Mouse (Mus musculus) forebrain, embryonic 10.5 days (tissue): ENCODE results near the gene Rhob. TPM values are rescaled to one million over a fixed set of nuclear protein-coding genes. Genes with fewer than 3 reads are reported as not detected.
A peak's percentile ranks its signal among the peaks of the same experiment; 100 is the strongest.
"Not testable (repeated sequence)": the region's sequence is repeated elsewhere in the genome, so short reads cannot be mapped to it uniquely, and the experiment has no call there.

Experiments used
- DNase-seq: peaks from one replicate; pipeline ENCODE4 v3.0.0-alpha.2; 2017; ENCODE audit warnings: low spot score; ENCODE audit errors: extremely low spot score
- H3K27ac ChIP-seq: fragments of 300-500 bp; sonication (generic); 2 replicates; pipeline ENCODE4 v1.5.1; 2016; ENCODE audit warnings: mild to moderate bottlenecking
- H3K27me3 ChIP-seq: fragments of 300-500 bp; sonication (generic); 2 replicates; pipeline ENCODE4 v1.6.1; 2016; ENCODE audit warnings: mild to moderate bottlenecking; ENCODE audit not compliant: poor library complexity, severe bottlenecking
- H3K36me3 ChIP-seq: fragments of 300-500 bp; sonication (generic); replicated peaks from 2 replicates; pipeline ENCODE4 v1.6.1; 2016; ENCODE audit warnings: mild to moderate bottlenecking, moderate library complexity
- H3K4me1 ChIP-seq: fragments of 300-500 bp; sonication (generic); 2 replicates; pipeline ENCODE4 v1.6.1; 2016
- H3K4me3 ChIP-seq: fragments of 300-500 bp; sonication (generic); 2 replicates; pipeline ENCODE4 v1.5.1; 2016; ENCODE audit warnings: mild to moderate bottlenecking, moderate library complexity
- H3K9me3 ChIP-seq: fragments of 300-500 bp; sonication (generic); 2 replicates; pipeline ENCODE4 v1.6.1; 2016; ENCODE audit warnings: mild to moderate bottlenecking, moderate library complexity
- WGBS: fragments of 180-500 bp; shearing (Covaris S2); methylation state at CpG from one replicate; pipeline ENCODE4 v1.1.7; 2016; 5-methylcytosine and 5-hydroxymethylcytosine counted together
- polyA plus RNA-seq: library from polyadenylated mRNA; unstranded; fragments of >200 nt; fragmentation: Nextera tagmentation; extraction: Ambion mirVana; gene quantifications from 2 replicates; pipeline ENCODE4 v1.2.1, GENCODE M21; 2016

The Rhob gene
- polyA plus RNA-seq, 1 experiment from 2014 or later, result 27.1 TPM

DNA sequence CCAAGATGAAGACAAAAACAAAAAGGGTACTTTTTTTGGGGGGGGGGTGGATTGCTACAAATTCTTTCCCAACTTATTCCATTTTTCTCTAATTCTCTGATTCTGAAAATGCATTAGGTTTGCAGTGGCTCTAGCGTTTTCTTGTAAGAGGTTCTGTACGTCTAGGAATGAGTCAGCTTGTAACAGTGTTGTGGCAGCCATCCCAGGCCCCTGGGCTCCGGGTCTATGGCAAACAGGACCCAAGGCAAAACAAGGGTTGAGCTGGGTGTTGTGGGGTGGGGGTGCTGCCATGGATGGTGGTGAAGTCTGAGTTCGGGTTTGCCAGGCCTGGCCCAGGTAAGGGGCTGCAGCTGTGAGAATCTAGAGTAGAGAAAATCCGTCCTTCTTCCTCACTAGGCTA, 37.3 kb downstream of the Rhob start:
- no peaks in the 10 kb centered on the region for H3K9me3 ChIP-seq
- no peak for DNase-seq
- H3K4me1 ChIP-seq, result peaks cover 15% of the 10 kb centered on the region
- no peak overlapping the region for H3K27ac ChIP-seq
- WGBS, result 90% methylated on average over 5 of the region's 5 CpGs
- no peaks in the 10 kb centered on the region for H3K27me3 ChIP-seq
- H3K36me3 ChIP-seq, result no peaks in the 10 kb centered on the region
- H3K4me3 ChIP-seq, result no peak overlapping the region

DNA sequence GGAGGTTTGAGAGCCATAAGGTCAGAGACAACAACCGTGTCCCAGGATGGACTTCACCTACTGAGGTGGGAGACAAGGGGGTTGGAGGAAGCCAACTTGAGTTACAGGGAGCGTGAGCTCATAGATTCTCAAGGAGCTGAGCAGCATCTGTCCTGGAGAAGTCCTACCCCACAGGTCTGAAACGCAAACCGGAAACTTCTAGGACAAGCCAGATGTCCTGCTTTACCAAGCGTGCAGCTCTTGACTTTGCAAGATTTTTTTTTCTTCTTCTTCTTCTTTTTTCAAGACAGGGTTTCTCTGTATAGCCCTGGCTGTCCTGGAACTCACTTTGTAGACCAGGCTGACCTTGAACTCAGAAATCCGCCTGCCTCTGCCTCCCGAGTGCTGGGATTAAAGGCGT, 38.2 kb downstream of the Rhob start:
- not testable (repeated sequence) for H3K27ac ChIP-seq, H3K27me3 ChIP-seq, H3K9me3 ChIP-seq, H3K36me3 ChIP-seq, DNase-seq, H3K4me3 ChIP-seq
- 93% methylated on average over 8 of the region's 8 CpGs for WGBS
- H3K4me1 ChIP-seq, result peaks cover 16% of the 10 kb centered on the region

DNA sequence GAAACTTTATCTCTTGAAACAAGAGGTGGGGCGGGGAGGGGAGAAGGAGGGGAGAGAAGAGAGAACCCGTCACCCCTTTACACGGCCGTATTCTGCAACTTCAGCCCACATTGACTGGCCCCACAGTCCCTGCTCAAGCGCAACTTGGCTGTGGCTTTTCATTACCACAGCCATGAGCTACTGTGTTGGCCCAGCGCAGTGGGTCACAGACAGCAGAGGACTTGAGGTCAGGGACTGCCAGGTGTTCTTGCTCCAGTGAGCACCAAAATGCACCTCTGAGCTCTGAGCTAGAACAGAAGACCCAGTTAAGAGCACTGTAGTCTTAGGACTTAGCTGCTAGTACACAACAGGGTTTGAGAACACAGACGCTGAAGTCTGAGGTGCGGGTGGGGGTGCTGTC, 41.4 kb downstream of the Rhob start:
- 91% methylated on average over 8 of the region's 8 CpGs for WGBS
- H3K27me3 ChIP-seq, result no peaks in the 10 kb centered on the region
- no peaks in the 10 kb centered on the region for H3K36me3 ChIP-seq
- no peak for DNase-seq
- peaks cover 7% of the 10 kb centered on the region; the same call in 1 of the 2 replicates for H3K4me1 ChIP-seq
- no peaks in the 10 kb centered on the region for H3K9me3 ChIP-seq
- no peak overlapping the region for H3K27ac ChIP-seq
- H3K4me3 ChIP-seq, result no peak overlapping the region

DNA sequence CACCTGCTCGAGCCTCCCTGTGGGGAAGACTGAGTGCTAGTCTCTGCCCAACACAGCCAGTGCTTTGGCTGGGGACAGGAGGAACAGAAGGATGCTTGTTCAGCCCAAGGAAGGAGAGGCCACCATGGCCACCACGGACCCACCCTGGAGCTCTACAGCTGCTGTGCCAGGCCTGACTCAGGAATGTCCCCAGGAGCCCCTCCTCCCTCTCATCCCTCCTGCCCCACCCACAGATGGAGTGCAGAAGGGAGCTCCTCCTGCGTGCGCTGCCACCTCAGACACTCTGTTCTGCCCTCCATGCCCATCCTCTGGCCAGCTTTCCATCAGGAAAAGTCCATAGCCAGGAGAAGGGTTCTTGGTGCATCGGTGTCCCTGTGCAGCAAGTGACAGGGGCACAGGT, 42.8 kb downstream of the Rhob start:
- 67% methylated on average over 5 of the region's 5 CpGs for WGBS
- Histone ChIP-seq H3K9me3 (no peaks in the 10 kb centered on the region), H3K36me3 (no peaks in the 10 kb centered on the region), H3K27me3 (no peaks in the 10 kb centered on the region), H3K27ac (no peak overlapping the region), H3K4me3 (no peak overlapping the region), H3K4me1 (peaks cover 15% of the 10 kb centered on the region)
- no peak for DNase-seq

DNA sequence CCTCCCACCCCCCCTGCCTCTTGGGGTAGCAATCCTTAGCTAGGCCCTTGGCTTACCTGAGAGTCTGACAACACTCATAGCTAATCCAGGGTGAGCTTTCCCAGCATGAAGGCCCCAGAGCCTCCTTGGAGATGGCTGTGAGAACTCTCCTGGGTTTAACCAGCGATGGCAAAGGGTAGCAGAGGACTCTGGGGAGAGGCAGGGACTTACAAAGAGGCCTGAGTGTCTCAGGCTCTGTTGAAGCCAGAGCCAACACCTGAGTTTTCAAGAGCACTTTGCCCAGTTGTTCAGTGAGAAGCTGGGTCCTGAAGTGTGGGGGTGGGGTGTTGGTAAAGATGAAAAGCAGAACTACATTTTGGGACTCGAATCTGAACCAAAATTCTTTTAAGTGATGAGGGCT, 44.8 kb downstream of the Rhob start:
- DNase-seq, result no peak
- 61% methylated on average over 2 of the region's 2 CpGs for WGBS
- Histone ChIP-seq H3K36me3 (no peaks in the 10 kb centered on the region), H3K4me1 (peaks cover 31% of the 10 kb centered on the region), H3K27ac (no peak overlapping the region), H3K9me3 (no peaks in the 10 kb centered on the region), H3K27me3 (peaks cover 15% of the 10 kb centered on the region), H3K4me3 (no peak overlapping the region)

DNA sequence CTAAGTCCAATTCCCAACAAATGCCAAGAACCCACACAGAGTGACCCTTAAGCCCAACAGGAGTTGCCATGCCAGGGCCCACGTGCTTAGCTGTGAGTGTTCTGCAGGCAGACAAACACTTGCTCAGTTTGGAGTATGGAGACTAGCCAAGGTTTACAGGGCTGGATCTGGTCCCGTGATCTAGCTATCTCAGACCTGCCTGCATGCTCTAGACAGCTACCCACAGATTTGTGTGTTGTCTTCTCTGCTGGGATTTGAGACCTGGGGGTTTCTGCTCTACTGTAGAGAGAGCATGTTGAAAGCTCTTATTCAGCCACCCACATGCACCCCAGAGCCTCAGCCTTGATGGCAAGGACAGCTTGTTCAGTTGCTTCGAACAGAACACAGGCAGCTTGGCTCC, 45.3 kb downstream of the Rhob start:
- Histone ChIP-seq H3K36me3 (no peaks in the 10 kb centered on the region), H3K4me1 (peaks cover 31% of the 10 kb centered on the region), H3K9me3 (no peaks in the 10 kb centered on the region), H3K27ac (no peak overlapping the region), H3K4me3 (no peak overlapping the region), H3K27me3 (peaks cover 19% of the 10 kb centered on the region)
- no peak for DNase-seq
- 88% methylated on average over 3 of the region's 3 CpGs for WGBS

DNA sequence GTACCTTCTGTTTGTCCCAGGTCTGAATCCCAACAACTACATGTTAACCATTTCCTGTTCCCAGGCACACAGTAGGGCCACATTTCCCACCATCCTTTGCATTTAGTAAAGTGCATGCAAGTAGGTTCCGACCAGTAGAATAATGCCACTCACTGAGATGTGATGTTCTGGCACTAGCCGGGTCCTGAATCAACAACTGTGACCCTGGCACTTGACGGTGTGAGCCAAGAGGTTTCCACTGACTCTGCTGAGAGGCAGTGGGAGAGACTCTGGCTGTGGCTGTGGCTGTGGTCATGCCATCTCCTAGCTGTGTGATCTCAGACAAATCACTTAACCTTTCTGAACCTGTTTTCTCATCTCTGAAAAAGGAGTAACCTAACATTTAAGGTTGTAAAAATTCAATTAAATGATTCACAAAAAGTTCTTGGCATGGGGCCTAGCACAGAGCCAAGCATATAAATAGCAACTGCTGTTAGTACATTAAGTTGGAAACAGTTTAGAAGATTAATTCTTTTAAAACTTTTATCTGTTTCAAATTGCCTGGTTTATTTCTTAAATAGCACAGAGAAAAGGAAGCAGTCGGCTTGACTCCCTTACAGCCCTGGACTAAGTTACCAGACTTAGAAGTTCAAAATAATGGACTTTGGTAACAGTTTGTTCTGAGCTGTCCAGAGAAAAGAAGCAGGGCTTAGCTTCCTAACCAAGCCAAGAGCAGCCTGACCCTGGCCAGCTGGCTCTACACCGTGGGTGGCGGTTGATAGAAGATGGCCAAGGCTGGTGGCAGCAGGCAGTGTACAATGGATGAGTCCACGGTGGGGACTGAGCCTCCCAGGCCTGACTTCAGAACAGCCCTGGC, 46.8 kb downstream of the Rhob start:
- no peak for DNase-seq
- H3K4me3 ChIP-seq, result no peak overlapping the region
- H3K27ac ChIP-seq, result peak overlapping the region; percentile 71; the same call in 1 of the 2 replicates
- peaks cover 31% of the 10 kb centered on the region for H3K4me1 ChIP-seq
- H3K27me3 ChIP-seq, result peaks cover 19% of the 10 kb centered on the region
- no peaks in the 10 kb centered on the region for H3K9me3 ChIP-seq
- WGBS, result 84% methylated on average over 7 of the region's 7 CpGs
- no peaks in the 10 kb centered on the region for H3K36me3 ChIP-seq

DNA sequence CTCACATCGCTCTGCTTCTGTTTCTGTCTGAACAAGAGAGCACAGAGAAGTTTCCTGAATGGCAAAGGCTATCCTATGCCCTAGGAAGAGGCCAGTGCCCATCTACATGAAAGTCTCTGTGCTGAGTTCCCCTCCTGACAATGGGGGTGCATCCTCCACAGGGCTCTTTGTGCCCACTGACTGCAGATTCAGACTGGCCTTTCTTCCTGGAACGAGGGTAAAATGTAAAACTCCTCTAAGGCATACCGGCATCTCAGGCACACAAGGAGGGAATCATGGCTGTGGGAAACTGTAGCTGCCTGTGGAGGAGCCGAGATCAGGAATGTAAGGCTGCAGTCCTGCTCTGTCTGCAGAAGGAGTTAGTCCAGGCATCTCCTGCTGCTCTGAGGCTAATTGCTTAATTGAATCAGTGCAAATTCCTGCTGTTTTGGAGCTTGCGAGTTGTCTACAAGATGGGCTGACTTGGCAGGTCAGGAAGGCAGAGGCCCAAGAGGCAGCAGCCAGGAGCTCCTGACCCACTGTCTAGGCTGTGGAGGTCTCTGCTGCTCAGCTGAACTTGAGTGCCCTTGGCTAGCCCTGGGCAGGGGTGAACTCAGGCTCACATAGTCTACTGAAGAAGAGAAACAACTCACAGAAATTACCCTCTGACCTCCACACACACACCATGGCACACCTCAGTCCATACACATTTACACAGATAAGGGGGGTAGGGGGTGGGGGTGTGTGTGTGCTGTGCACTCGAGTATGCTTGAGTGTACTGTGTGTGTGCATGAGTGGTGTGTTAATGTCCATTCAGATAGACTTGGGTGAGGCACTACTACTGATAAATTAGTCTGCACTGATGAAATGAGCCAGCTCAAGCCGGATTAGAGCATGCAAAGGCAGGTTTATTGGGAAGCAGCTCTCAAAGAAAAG, 48.0 kb downstream of the Rhob start:
- Histone ChIP-seq H3K27me3 (peaks cover 19% of the 10 kb centered on the region), H3K36me3 (no peaks in the 10 kb centered on the region), H3K4me3 (no peak overlapping the region), H3K4me1 (peaks cover 34% of the 10 kb centered on the region), H3K9me3 (no peaks in the 10 kb centered on the region), H3K27ac (peak overlapping the region; percentile 71)
- 25% methylated on average over 7 of the region's 7 CpGs for WGBS
- peak; percentile 36 for DNase-seq

DNA sequence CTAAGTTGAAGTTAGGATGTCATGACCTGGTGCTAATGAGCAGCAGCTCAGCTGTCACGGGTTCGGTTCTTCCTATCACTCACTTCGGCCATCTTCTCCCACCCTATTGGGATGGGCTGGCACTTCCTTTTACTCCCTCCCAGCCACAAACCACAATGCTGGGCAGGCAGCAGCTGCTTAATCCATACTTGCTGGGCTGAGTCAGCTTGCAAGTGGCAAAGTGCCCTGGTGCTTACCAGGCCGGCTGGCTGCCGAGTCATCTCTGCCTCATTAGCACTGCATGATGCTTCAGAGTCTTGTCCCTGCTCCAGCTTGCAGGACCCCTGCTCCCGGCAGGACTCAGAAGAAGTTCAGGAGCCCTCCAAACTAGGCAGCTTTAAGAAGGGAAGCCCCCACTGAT, 49.2 kb downstream of the Rhob start:
- no peaks in the 10 kb centered on the region for H3K9me3 ChIP-seq
- no peak overlapping the region for H3K4me3 ChIP-seq
- H3K36me3 ChIP-seq, result no peaks in the 10 kb centered on the region
- H3K27ac ChIP-seq, result peak overlapping the region; percentile 71; the same call in 1 of the 2 replicates
- no peak for DNase-seq
- H3K4me1 ChIP-seq, result peaks cover 37% of the 10 kb centered on the region
- H3K27me3 ChIP-seq, result peaks cover 21% of the 10 kb centered on the region
- WGBS, result 75% methylated on average over 6 of the region's 6 CpGs

DNA sequence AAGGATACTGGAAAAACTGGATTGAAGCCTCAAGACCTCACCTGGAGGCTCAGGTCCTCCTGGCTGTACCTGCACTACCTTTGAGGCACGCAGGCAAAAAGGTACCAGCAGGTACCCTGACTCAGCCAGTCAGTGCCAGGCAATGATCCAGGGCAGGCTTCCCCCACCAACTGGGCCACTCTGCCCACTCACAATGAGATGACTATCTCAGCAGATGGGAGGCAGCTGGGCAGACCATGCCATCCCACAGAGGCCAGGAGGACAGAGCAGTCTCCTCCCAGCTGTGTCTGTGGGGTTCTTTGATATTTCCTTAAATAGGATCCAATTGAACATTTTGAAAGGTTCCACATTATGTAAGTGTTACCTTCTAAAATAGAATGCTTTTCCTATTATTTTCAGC, 49.8 kb downstream of the Rhob start:
- no peak overlapping the region for H3K4me3 ChIP-seq
- peaks cover 37% of the 10 kb centered on the region for H3K4me1 ChIP-seq
- no peaks in the 10 kb centered on the region for H3K36me3 ChIP-seq
- no peaks in the 10 kb centered on the region for H3K9me3 ChIP-seq
- H3K27me3 ChIP-seq, result peaks cover 25% of the 10 kb centered on the region
- DNase-seq, result no peak
- WGBS, result 92% methylated on average over 1 of the region's 1 CpGs
- H3K27ac ChIP-seq, result no peak overlapping the region
